Mouse (Mus musculus) small intestine, adult 2 months (tissue): ENCODE results near the gene Slc6a18. TPM values are rescaled to one million over a fixed set of nuclear protein-coding genes. Genes with fewer than 3 reads are reported as not detected.

Experiments
- H3K27ac ChIP-seq: fragments of 200-500 bp; 2 replicates; pipeline ENCODE4 v1.5.1; 2012; ENCODE audit warnings: low read depth, low read length, control low read depth, inconsistent platforms; ENCODE audit not compliant: insufficient read depth
- H3K27me3 ChIP-seq: fragments of 200-500 bp; 2 replicates; pipeline ENCODE4 v1.6.1; 2012; ENCODE audit warnings: mild to moderate bottlenecking, moderate library complexity, low read length, inconsistent platforms; ENCODE audit not compliant: control insufficient read depth, insufficient read depth
- H3K36me3 ChIP-seq: fragments of 200-500 bp; 2 replicates; pipeline ENCODE4 v1.6.1; 2012; ENCODE audit warnings: mild to moderate bottlenecking, low read length, control low read depth, inconsistent platforms; ENCODE audit not compliant: control insufficient read depth, insufficient read depth
- H3K4me1 ChIP-seq: fragments of 200-500 bp; 2 replicates; pipeline ENCODE4 v1.6.1; 2012; ENCODE audit warnings: low read length, inconsistent platforms, mixed read lengths; ENCODE audit not compliant: control insufficient read depth, insufficient read depth, insufficient read length
- H3K4me3 ChIP-seq: fragments of 200-500 bp; 2 replicates; pipeline ENCODE4 v1.5.1; 2012; ENCODE audit warnings: low read depth, mild to moderate bottlenecking, control low read depth, inconsistent platforms, low read length, moderate library complexity
- CTCF ChIP-seq: fragments of 200-500 bp; IDR thresholded peaks from 2 replicates; pipeline ENCODE4 v1.5.1; 2012; ENCODE audit warnings: low read depth, mild to moderate bottlenecking, control low read depth, inconsistent platforms, low read length, moderate library complexity, mixed read lengths; ENCODE audit not compliant: insufficient replicate concordance, insufficient read length; ENCODE audit errors: extremely low read depth
- POLR2A ChIP-seq: fragments of 200-500 bp; IDR thresholded peaks from 2 replicates; pipeline ENCODE4 v1.6.1; 2012; ENCODE audit warnings: low read depth, mild to moderate bottlenecking, control low read depth, inconsistent platforms, low read length, moderate library complexity
- WGBS: fragments of 180-500 bp; shearing (Covaris S2); methylation state at CpG from one replicate; pipeline ENCODE4 v1.1.7; 2018; 5-methylcytosine and 5-hydroxymethylcytosine counted together
- polyA plus RNA-seq: library from polyadenylated mRNA; depleted of rRNA; stranded (reverse); fragments of >200 nt; gene quantifications from 2 replicates; pipeline ENCODE4 v1.2.3, GENCODE M21; 2012

The Slc6a18 gene
- polyA plus RNA-seq, 1 experiment: 0.81 TPM

DNA sequence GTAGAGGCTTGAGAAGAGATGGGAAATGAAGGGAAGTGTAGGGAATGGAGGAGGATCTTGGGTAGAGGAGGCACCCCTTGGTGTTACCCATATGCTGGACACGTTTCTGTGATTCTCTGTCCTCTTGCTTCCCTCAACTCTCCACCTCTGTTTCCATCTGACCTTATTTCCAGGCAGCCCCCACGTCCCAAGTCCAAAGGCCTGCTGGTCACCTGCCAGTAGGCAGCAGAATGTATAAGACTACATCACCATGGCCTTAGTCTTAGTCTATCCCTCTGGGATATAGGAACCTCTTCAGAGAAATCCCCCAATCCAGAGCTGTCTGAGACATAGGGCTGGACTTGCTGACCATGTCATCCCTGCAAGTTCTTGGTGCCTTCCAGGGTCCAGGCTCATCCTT, 1.5 kb upstream of the Slc6a18 start:
- peaks cover 6% of the 10 kb centered on the region; the same call in 1 of the 2 replicates for H3K4me1 ChIP-seq
- peaks cover 33% of the 10 kb centered on the region for H3K36me3 ChIP-seq
- no peaks in the 10 kb centered on the region for H3K27me3 ChIP-seq
- 80% methylated on average over 2 of the region's 2 CpGs for WGBS
- H3K4me3 ChIP-seq: no peak overlapping the region
- TF ChIP-seq POLR2A (no peak), CTCF (no peak)
- H3K27ac ChIP-seq: no peak overlapping the region

- no peak overlapping the region for H3K4me3 ChIP-seq
- WGBS: 69% methylated on average over 7 of the region's 7 CpGs
These were observed 2.7 kb downstream of the Slc6a18 start for GRCm38 (mm10) chr13:73675161-73675560.

GRCm38 (mm10) chr13:73660163-73660695, 17.6 kb downstream of the Slc6a18 start:
- H3K27ac ChIP-seq: peak overlapping the region; percentile 95
- peaks cover 5% of the 10 kb centered on the region; the same call in 1 of the 2 replicates for H3K4me1 ChIP-seq
- 75% methylated on average over 2 of the region's 2 CpGs for WGBS
- TF ChIP-seq POLR2A (no peak), CTCF (no peak)
- no peaks in the 10 kb centered on the region for H3K27me3 ChIP-seq
- H3K36me3 ChIP-seq: no peaks in the 10 kb centered on the region
- no peak overlapping the region for H3K4me3 ChIP-seq

More at GRCm38 (mm10) chr13:73675161-73675560, 2.7 kb downstream of the Slc6a18 start:
- Histone ChIP-seq H3K36me3 (0 out of 2 replicates have a peak, but pooled peaks cover under 1% of the 10 kb centered on the region), H3K27me3 (no peaks in the 10 kb centered on the region), H3K4me1 (peaks cover under 1% of the 10 kb centered on the region; the same call in 1 of the 2 replicates), H3K27ac (no peak overlapping the region)
- TF ChIP-seq CTCF (no peak), POLR2A (no peak)

GRCm38 (mm10) chr13:73658953-73659352, 18.9 kb downstream of the Slc6a18 start:
- no peaks in the 10 kb centered on the region for H3K27me3 ChIP-seq
- H3K36me3 ChIP-seq: no peaks in the 10 kb centered on the region
- no peak for TF ChIP-seq POLR2A
- TF ChIP-seq CTCF: no peak
- H3K4me3 ChIP-seq: no peak overlapping the region
- H3K27ac ChIP-seq: peak overlapping the region; percentile 93
- peaks cover 5% of the 10 kb centered on the region; the same call in 1 of the 2 replicates for H3K4me1 ChIP-seq
- 23% methylated on average over 2 of the region's 2 CpGs for WGBS

- no peaks in the 10 kb centered on the region for H3K27me3 ChIP-seq
- no peak overlapping the region for H3K27ac ChIP-seq
- H3K4me1 ChIP-seq: peaks cover 1% of the 10 kb centered on the region; the same call in 1 of the 2 replicates
- H3K4me3 ChIP-seq: no peak overlapping the region
- TF ChIP-seq CTCF (no peak), POLR2A (no peak)
- no peaks in the 10 kb centered on the region for H3K36me3 ChIP-seq
- 37% methylated on average over 3 of the region's 3 CpGs for WGBS
These were observed 22.8 kb downstream of the Slc6a18 start for GRCm38 (mm10) chr13:73654976-73655375.

GRCm38 (mm10) chr13:73653266-73653665, 24.6 kb downstream of the Slc6a18 start:
- no peak overlapping the region for H3K27ac ChIP-seq
- TF ChIP-seq POLR2A (no peak), CTCF (no peak)
- 71% methylated on average over 3 of the region's 3 CpGs for WGBS
- no peaks in the 10 kb centered on the region for H3K27me3 ChIP-seq
- no peaks in the 10 kb centered on the region for H3K4me1 ChIP-seq
- no peaks in the 10 kb centered on the region for H3K36me3 ChIP-seq
- no peak overlapping the region for H3K4me3 ChIP-seq

GRCm38 (mm10) chr13:73646397-73647087, 31.3 kb downstream of the Slc6a18 start:
- 42% methylated on average over 6 of the region's 6 CpGs for WGBS

More at GRCm38 (mm10) chr13:73646397-73647087, 31.3 kb downstream of the Slc6a18 start:
- no peak overlapping the region for H3K27ac ChIP-seq
- H3K36me3 ChIP-seq: no peaks in the 10 kb centered on the region
- H3K4me1 ChIP-seq: no peaks in the 10 kb centered on the region
- no peaks in the 10 kb centered on the region for H3K27me3 ChIP-seq
- peak; percentile 83; the same call in 1 of the 2 replicates for TF ChIP-seq CTCF
- no peak for TF ChIP-seq POLR2A
- no peak overlapping the region for H3K4me3 ChIP-seq
